Mouse (Mus musculus): Measurements from ENCODE around the gene Rab3il1. TPM values are rescaled to one million over a fixed set of nuclear protein-coding genes. Genes with fewer than 3 reads are reported as not detected.

Rab3il1 gene
- polyA plus RNA-seq, 1 experiment from 2014 or later: 23.8 TPM

GRCm38 (mm10) chr19:10000330-10000729 lies 1.1 kb upstream of the Rab3il1 start:
- 19% methylated on average over 3 of the region's 3 CpGs for WGBS
- Histone ChIP-seq H3K4me3 (ENCODE audit: low read depth, low read length) (no peak overlapping the region), H3K27ac (ENCODE audit: low read length) (no peak overlapping the region), H3K27me3 (replicated peaks; ENCODE audit: insufficient read depth, low read length) (no peaks in the 10 kb centered on the region), H3K4me1 (ENCODE audit: insufficient read depth, low read depth, low read length) (no peaks in the 10 kb centered on the region), H3K4me2 (replicated peaks; ENCODE audit: low read depth, low read length) (no peak overlapping the region), H3K36me3 (ENCODE audit: insufficient read depth, low read length) (no peaks in the 10 kb centered on the region), H3K9ac (replicated peaks; ENCODE audit: low read depth) (no peak overlapping the region), H3K9me3 (ENCODE audit: low read length) (no peaks in the 10 kb centered on the region)
- ATAC-seq (peak; percentile 65; the same call in 1 of the 2 replicates), DNase-seq (ENCODE audit: low spot score) (peak; percentile 74)
- TF ChIP-seq CTCF (IDR thresholded peaks at IDR 0.05) (peak; percentile 92), EP300 (IDR thresholded peaks at IDR 0.05) (no peak)

- TF ChIP-seq CTCF (IDR thresholded peaks at IDR 0.05) (no peak), EP300 (IDR thresholded peaks at IDR 0.05) (no peak)
- no peak overlapping the region for H3K27ac ChIP-seq (ENCODE audit: low read length)
- no peaks in the 10 kb centered on the region for H3K36me3 ChIP-seq (ENCODE audit: insufficient read depth, low read length)
- no peak overlapping the region for H3K4me2 ChIP-seq (replicated peaks; ENCODE audit: low read depth, low read length)
- H3K4me3 ChIP-seq (ENCODE audit: low read depth, low read length): no peak overlapping the region
- no peak overlapping the region for H3K9ac ChIP-seq (replicated peaks; ENCODE audit: low read depth)
- no peaks in the 10 kb centered on the region for H3K9me3 ChIP-seq (ENCODE audit: low read length)
- WGBS: 96% methylated on average over 1 of the region's 1 CpGs
- no peaks in the 10 kb centered on the region for H3K4me1 ChIP-seq (ENCODE audit: insufficient read depth, low read depth, low read length)
- no peaks in the 10 kb centered on the region for H3K27me3 ChIP-seq (replicated peaks; ENCODE audit: insufficient read depth, low read length)
- DNase-seq (ENCODE audit: low spot score): no peak
- ATAC-seq: no peak
Observed at GRCm38 (mm10) chr19:10003696-10004095, 2.2 kb downstream of the Rab3il1 start.

GRCm38 (mm10) chr19:10011408-10011807 lies 9.9 kb downstream of the Rab3il1 start:
- Histone ChIP-seq H3K4me3 (ENCODE audit: low read depth, low read length) (no peak overlapping the region), H3K4me1 (ENCODE audit: insufficient read depth, low read depth, low read length) (peaks cover 7% of the 10 kb centered on the region; the same call in 1 of the 2 replicates), H3K27me3 (replicated peaks; ENCODE audit: insufficient read depth, low read length) (no peaks in the 10 kb centered on the region), H3K9me3 (ENCODE audit: low read length) (no peaks in the 10 kb centered on the region), H3K9ac (replicated peaks; ENCODE audit: low read depth) (no peak overlapping the region), H3K4me2 (replicated peaks; ENCODE audit: low read depth, low read length) (no peak overlapping the region), H3K27ac (ENCODE audit: low read length) (no peak overlapping the region), H3K36me3 (ENCODE audit: insufficient read depth, low read length) (no peaks in the 10 kb centered on the region)
- ATAC-seq: peak; percentile 56; the same call in 1 of the 2 replicates
- 54% methylated on average over 1 of the region's 1 CpGs for WGBS
- peak; percentile 69 for DNase-seq (ENCODE audit: low spot score)
- TF ChIP-seq EP300 (IDR thresholded peaks at IDR 0.05): no peak
- no peak for TF ChIP-seq CTCF (IDR thresholded peaks at IDR 0.05)

- DNase-seq (ENCODE audit: low spot score) (peak; percentile 70), ATAC-seq (peak; percentile 68)
- WGBS: 11% methylated on average over 6 of the region's 6 CpGs
- Histone ChIP-seq H3K4me1 (ENCODE audit: insufficient read depth, low read depth, low read length) (peaks cover 10% of the 10 kb centered on the region; the same call in 1 of the 2 replicates), H3K27me3 (replicated peaks; ENCODE audit: insufficient read depth, low read length) (no peaks in the 10 kb centered on the region), H3K27ac (ENCODE audit: low read length) (peak overlapping the region; percentile 73), H3K9ac (replicated peaks; ENCODE audit: low read depth) (no peak overlapping the region), H3K4me3 (ENCODE audit: low read depth, low read length) (no peak overlapping the region), H3K36me3 (ENCODE audit: insufficient read depth, low read length) (no peaks in the 10 kb centered on the region), H3K4me2 (replicated peaks; ENCODE audit: low read depth, low read length) (no peak overlapping the region), H3K9me3 (ENCODE audit: low read length) (no peaks in the 10 kb centered on the region)
- TF ChIP-seq CTCF (IDR thresholded peaks at IDR 0.05) (no peak), EP300 (IDR thresholded peaks at IDR 0.05) (no peak)
Observed at GRCm38 (mm10) chr19:10012827-10013278, 11.4 kb downstream of the Rab3il1 start.

GRCm38 (mm10) chr19:10013348-10013747 lies 11.9 kb downstream of the Rab3il1 start:
- WGBS: 41% methylated on average over 3 of the region's 3 CpGs
- Histone ChIP-seq H3K27me3 (replicated peaks; ENCODE audit: insufficient read depth, low read length) (no peaks in the 10 kb centered on the region), H3K9me3 (ENCODE audit: low read length) (no peaks in the 10 kb centered on the region), H3K27ac (ENCODE audit: low read length) (peak overlapping the region; percentile 16; the same call in 1 of the 2 replicates), H3K4me2 (replicated peaks; ENCODE audit: low read depth, low read length) (no peak overlapping the region), H3K4me1 (ENCODE audit: insufficient read depth, low read depth, low read length) (peaks cover 12% of the 10 kb centered on the region; the same call in 1 of the 2 replicates), H3K36me3 (ENCODE audit: insufficient read depth, low read length) (no peaks in the 10 kb centered on the region), H3K4me3 (ENCODE audit: low read depth, low read length) (no peak overlapping the region), H3K9ac (replicated peaks; ENCODE audit: low read depth) (no peak overlapping the region)
- TF ChIP-seq CTCF (IDR thresholded peaks at IDR 0.05) (no peak), EP300 (IDR thresholded peaks at IDR 0.05) (no peak)
- DNase-seq (ENCODE audit: low spot score) (no peak), ATAC-seq (no peak)

- TF ChIP-seq CTCF (IDR thresholded peaks at IDR 0.05) (no peak), EP300 (IDR thresholded peaks at IDR 0.05) (no peak)
- no peak overlapping the region for H3K4me2 ChIP-seq (replicated peaks; ENCODE audit: low read depth, low read length)
- ATAC-seq: no peak
Observed at GRCm38 (mm10) chr19:10013913-10014312, 12.4 kb downstream of the Rab3il1 start.

More at GRCm38 (mm10) chr19:10013913-10014312, 12.4 kb downstream of the Rab3il1 start:
- no peak overlapping the region for H3K4me3 ChIP-seq (ENCODE audit: low read depth, low read length)
- no peak overlapping the region for H3K9ac ChIP-seq (replicated peaks; ENCODE audit: low read depth)
- 0 out of 2 replicates have a peak overlapping the region, but pooled peaks have one; percentile 9 for H3K27ac ChIP-seq (ENCODE audit: low read length)
- no peaks in the 10 kb centered on the region for H3K27me3 ChIP-seq (replicated peaks; ENCODE audit: insufficient read depth, low read length)
- no peaks in the 10 kb centered on the region for H3K36me3 ChIP-seq (ENCODE audit: insufficient read depth, low read length)
- peaks cover 18% of the 10 kb centered on the region for H3K4me1 ChIP-seq (ENCODE audit: insufficient read depth, low read depth, low read length)
- 38% methylated on average over 5 of the region's 5 CpGs for WGBS
- no peak for DNase-seq (ENCODE audit: low spot score)
- no peaks in the 10 kb centered on the region for H3K9me3 ChIP-seq (ENCODE audit: low read length)

Data from lung, postnatal 0 days (tissue).